Mouse (Mus musculus): ENCODE measurements around the gene Fus. TPM values are rescaled to one million over a fixed set of nuclear protein-coding genes. Genes with fewer than 3 reads are reported as not detected.
A peak's percentile ranks its signal among the peaks of the same experiment; 100 is the strongest.

Gene Fus
- polyA plus RNA-seq, 1 experiment from 2014 or later = 120 TPM

DNA sequence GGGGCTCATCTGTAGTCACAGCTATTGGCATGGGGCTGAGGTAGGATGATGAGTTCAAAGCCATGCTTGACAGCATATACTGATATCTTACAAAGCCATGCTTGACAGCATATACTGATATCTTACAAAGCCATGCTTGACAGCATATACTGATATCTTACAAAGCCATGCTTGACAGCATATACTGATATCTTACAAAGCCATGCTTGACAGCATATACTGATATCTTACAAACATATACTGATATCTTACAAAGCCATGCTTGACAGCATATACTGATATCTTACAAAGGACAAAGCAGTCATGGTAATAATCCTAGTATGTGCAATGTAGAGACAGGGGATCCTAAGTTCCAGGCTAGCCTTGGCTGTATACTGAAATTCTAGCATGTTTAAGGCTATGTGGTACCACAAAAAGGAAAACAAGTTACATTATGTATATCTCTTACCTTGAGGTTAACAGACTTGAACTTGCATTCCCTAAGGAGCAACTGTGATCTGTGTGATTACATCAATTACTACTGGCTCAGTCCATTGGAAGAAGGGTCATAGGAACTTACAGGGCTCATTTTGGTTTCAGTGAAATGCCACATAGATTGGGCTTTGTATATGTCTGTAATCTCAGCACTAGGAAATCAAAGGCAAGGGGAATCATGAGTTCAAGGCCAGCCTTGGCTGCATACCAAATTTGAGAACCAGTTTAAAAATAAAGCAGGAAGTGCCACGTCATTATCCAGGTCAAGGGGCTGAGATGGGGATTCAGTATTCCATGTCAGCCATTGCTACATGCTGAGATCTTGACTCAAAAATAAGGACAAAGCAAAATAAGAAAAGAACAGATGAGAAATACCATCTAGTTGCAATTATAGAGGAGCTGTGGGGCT lies 33.1 kb downstream of the Fus start:
- WGBS = 33% methylated on average over 1 of the region's 1 CpGs
- TF ChIP-seq CTCF (IDR thresholded peaks at IDR 0.05; ENCODE audit: low read depth) = no peak
- H3K4me2 ChIP-seq (replicated peaks; ENCODE audit: low read depth) = no peak overlapping the region
- H3K27ac ChIP-seq (ENCODE audit: low read depth, low read length) = no peak overlapping the region
- H3K9ac ChIP-seq (ENCODE audit: low read depth, low read length) = no peak overlapping the region
- no peak overlapping the region for H3K4me3 ChIP-seq (ENCODE audit: low read depth, low read length)
- H3K36me3 ChIP-seq (ENCODE audit: control insufficient read depth, insufficient read depth) = no peaks in the 10 kb centered on the region
- no peaks in the 10 kb centered on the region for H3K9me3 ChIP-seq (ENCODE audit: control insufficient read depth)
- no peaks in the 10 kb centered on the region for H3K27me3 ChIP-seq (replicated peaks; ENCODE audit: control insufficient read depth, insufficient read depth, low read length)
- ATAC-seq = no peak
- peaks cover 16% of the 10 kb centered on the region for H3K4me1 ChIP-seq (replicated peaks; ENCODE audit: control insufficient read depth, insufficient read depth, low read length)

DNA sequence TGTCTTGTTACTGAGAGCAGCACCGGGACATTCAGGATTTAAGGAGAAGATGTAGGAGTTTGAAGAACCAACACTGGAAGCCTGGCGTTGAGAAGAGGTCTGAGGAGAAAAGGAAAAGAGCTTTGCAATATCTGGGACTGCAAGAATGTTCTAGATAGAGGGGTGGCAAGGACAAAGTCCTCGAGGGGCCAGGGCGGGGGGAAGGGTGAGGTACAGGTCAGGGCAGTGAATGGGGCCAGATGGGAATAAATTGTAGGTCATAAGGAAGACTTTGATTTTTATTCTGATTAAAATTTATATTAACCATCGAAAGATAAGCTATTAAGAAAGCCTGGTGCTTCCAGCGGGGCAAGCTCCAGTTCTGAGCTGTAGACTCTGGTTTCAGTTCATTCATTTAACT lies 35.8 kb downstream of the Fus start:
- H3K4me3 ChIP-seq (ENCODE audit: low read depth, low read length) = no peak overlapping the region
- H3K9ac ChIP-seq (ENCODE audit: low read depth, low read length) = no peak overlapping the region
- WGBS = 43% methylated on average over 6 of the region's 6 CpGs
- no peaks in the 10 kb centered on the region for H3K9me3 ChIP-seq (ENCODE audit: control insufficient read depth)
- H3K4me1 ChIP-seq (replicated peaks; ENCODE audit: control insufficient read depth, insufficient read depth, low read length) = peaks cover 19% of the 10 kb centered on the region
- peak overlapping the region; percentile 59; the same call in 1 of the 2 replicates for H3K4me2 ChIP-seq (replicated peaks; ENCODE audit: low read depth)
- no peak for TF ChIP-seq CTCF (IDR thresholded peaks at IDR 0.05; ENCODE audit: low read depth)
- peak; percentile 67 for ATAC-seq
- peak overlapping the region; percentile 91 for H3K27ac ChIP-seq (ENCODE audit: low read depth, low read length)
- no peaks in the 10 kb centered on the region for H3K27me3 ChIP-seq (replicated peaks; ENCODE audit: control insufficient read depth, insufficient read depth, low read length)
- no peaks in the 10 kb centered on the region for H3K36me3 ChIP-seq (ENCODE audit: control insufficient read depth, insufficient read depth)

DNA sequence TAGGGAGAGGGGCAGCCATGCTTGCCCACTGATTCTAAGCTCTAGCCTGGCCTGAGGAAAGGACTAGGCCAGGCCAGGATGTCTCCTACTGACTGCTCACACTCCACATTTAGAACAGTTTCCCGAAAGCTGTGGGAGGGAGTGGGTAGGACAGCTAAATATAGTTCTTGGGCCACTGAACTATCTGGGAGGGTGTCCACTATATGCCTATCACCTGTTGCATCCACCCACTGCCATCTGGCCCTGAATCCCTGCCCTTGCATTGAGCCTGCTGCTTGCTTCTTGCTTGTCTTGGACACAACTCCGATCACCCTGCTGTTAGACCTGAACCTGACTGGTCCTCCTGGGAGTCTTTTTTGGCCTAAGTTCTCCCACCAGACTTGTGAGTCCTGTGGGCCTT lies 36.4 kb downstream of the Fus start, which contains the start of gene Trim72:
Gene Trim72 (plus strand): TSS at position 262 of the 400 bp plus-strand sequence.
- Histone ChIP-seq H3K4me1 (replicated peaks; ENCODE audit: control insufficient read depth, insufficient read depth, low read length) (peaks cover 19% of the 10 kb centered on the region), H3K4me3 (ENCODE audit: low read depth, low read length) (peak within 1 kb of the TSS; percentile 29), H3K9me3 (ENCODE audit: control insufficient read depth) (no peaks in the 10 kb centered on the region), H3K36me3 (ENCODE audit: control insufficient read depth, insufficient read depth) (no peaks in the 10 kb centered on the region), H3K27ac (ENCODE audit: low read depth, low read length) (peak within 1 kb of the TSS; percentile 91), H3K4me2 (replicated peaks; ENCODE audit: low read depth) (peak within 1 kb of the TSS; percentile 59), H3K27me3 (replicated peaks; ENCODE audit: control insufficient read depth, insufficient read depth, low read length) (no peaks in the 10 kb centered on the region), H3K9ac (ENCODE audit: low read depth, low read length) (peak within 1 kb of the TSS; percentile 47)
- TF ChIP-seq CTCF (IDR thresholded peaks at IDR 0.05; ENCODE audit: low read depth) = no peak
- no peak for ATAC-seq
- 58% methylated on average over 2 of the region's 2 CpGs for WGBS

DNA sequence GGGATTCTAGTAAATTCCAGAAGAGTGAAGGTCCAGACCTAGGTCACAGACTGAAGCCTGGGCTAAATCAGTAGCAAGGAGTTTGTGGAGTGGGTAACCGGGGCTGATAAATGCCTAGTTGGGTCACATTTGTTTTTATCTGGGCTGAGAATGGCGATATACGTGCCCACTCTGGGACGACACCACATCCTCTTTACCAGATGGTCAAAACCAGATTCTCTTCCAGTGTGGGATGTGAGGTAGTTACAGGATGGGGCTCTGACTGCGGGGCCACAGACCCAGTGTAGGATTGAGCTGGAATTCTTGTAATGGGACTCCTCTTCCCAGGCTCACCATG lies 36.9 kb downstream of the Fus start:
- peak overlapping the region; percentile 91 for H3K27ac ChIP-seq (ENCODE audit: low read depth, low read length)
- H3K9ac ChIP-seq (ENCODE audit: low read depth, low read length) = peak overlapping the region; percentile 47
- no peak for TF ChIP-seq CTCF (IDR thresholded peaks at IDR 0.05; ENCODE audit: low read depth)
- 48% methylated on average over 5 of the region's 5 CpGs for WGBS
- H3K36me3 ChIP-seq (ENCODE audit: control insufficient read depth, insufficient read depth) = no peaks in the 10 kb centered on the region
- peak overlapping the region; percentile 29 for H3K4me3 ChIP-seq (ENCODE audit: low read depth, low read length)
- peak overlapping the region; percentile 59 for H3K4me2 ChIP-seq (replicated peaks; ENCODE audit: low read depth)
- no peak; the same call in 1 of the 2 replicates for ATAC-seq
- no peaks in the 10 kb centered on the region for H3K27me3 ChIP-seq (replicated peaks; ENCODE audit: control insufficient read depth, insufficient read depth, low read length)
- H3K4me1 ChIP-seq (replicated peaks; ENCODE audit: control insufficient read depth, insufficient read depth, low read length) = peaks cover 19% of the 10 kb centered on the region
- H3K9me3 ChIP-seq (ENCODE audit: control insufficient read depth) = no peaks in the 10 kb centered on the region

DNA sequence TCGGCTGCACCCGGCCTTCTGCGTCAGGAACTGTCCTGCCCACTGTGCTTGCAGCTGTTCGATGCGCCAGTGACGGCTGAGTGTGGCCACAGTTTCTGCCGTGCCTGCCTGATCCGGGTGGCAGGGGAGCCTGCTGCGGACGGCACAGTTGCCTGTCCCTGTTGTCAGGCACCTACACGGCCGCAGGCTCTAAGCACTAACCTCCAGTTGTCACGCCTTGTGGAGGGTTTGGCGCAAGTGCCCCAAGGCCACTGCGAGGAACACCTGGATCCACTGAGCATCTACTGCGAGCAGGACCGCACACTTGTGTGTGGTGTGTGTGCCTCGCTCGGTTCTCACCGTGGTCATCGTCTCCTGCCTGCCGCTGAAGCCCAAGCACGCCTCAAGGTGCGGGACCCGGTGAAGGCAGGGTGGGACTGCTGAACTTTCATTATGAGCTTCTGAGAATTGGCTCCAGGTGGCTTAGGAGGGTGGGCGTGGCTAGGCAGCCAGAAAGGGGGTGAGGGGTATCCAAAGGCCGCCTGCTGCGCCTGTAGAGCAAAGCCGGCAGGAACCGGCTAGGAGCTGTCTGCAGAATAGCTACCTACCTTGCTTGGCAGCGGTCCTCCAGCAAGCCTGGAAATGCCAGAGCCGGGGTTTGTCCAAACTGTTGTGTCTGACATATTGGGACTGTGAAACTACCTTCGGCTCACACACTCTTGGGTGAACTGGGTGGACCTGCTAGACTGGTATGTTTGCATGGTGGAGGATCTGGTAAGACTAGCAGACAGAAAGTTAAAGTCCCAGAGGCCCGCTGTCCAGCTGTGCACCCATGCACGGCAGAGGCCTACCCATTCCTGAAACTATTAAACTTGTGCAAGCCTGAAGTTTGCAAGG lies 37.5 kb downstream of the Fus start:
- Histone ChIP-seq H3K27ac (ENCODE audit: low read depth, low read length) (peak overlapping the region; percentile 91), H3K9ac (ENCODE audit: low read depth, low read length) (peak overlapping the region; percentile 47), H3K27me3 (replicated peaks; ENCODE audit: control insufficient read depth, insufficient read depth, low read length) (no peaks in the 10 kb centered on the region), H3K36me3 (ENCODE audit: control insufficient read depth, insufficient read depth) (no peaks in the 10 kb centered on the region), H3K4me1 (replicated peaks; ENCODE audit: control insufficient read depth, insufficient read depth, low read length) (peaks cover 19% of the 10 kb centered on the region), H3K4me3 (ENCODE audit: low read depth, low read length) (peak overlapping the region; percentile 29), H3K9me3 (ENCODE audit: control insufficient read depth) (no peaks in the 10 kb centered on the region), H3K4me2 (replicated peaks; ENCODE audit: low read depth) (peak overlapping the region; percentile 59)
- WGBS = 15% methylated on average over 35 of the region's 35 CpGs
- peak; percentile 80 for ATAC-seq
- no peak for TF ChIP-seq CTCF (IDR thresholded peaks at IDR 0.05; ENCODE audit: low read depth)

DNA sequence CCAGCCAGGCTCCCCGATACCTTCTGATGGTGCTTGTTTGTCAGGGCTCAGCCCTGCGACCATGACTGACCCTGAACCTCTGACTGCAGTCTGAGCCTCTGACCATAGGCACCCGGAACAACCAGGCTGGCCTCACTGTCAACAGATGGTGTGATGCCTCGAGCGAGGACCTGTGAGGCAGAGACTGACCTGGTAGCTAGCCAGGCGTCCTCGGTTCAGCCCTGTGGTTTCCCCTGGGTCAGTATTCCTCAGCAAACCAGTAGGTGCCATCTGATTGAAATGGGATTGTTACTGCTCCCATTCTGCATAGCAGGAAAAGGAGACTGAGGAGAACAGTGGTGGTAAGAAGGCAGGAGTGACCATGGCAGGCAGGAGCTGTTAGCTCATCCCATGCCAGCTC lies 38.9 kb downstream of the Fus start:
- no peak overlapping the region for H3K4me3 ChIP-seq (ENCODE audit: low read depth, low read length)
- peak overlapping the region; percentile 91; the same call in 1 of the 2 replicates for H3K27ac ChIP-seq (ENCODE audit: low read depth, low read length)
- no peaks in the 10 kb centered on the region for H3K9me3 ChIP-seq (ENCODE audit: control insufficient read depth)
- no peak overlapping the region for H3K4me2 ChIP-seq (replicated peaks; ENCODE audit: low read depth)
- peaks cover 19% of the 10 kb centered on the region for H3K4me1 ChIP-seq (replicated peaks; ENCODE audit: control insufficient read depth, insufficient read depth, low read length)
- no peaks in the 10 kb centered on the region for H3K36me3 ChIP-seq (ENCODE audit: control insufficient read depth, insufficient read depth)
- TF ChIP-seq CTCF (IDR thresholded peaks at IDR 0.05; ENCODE audit: low read depth) = no peak
- 61% methylated on average over 7 of the region's 7 CpGs for WGBS
- no peaks in the 10 kb centered on the region for H3K27me3 ChIP-seq (replicated peaks; ENCODE audit: control insufficient read depth, insufficient read depth, low read length)
- no peak overlapping the region for H3K9ac ChIP-seq (ENCODE audit: low read depth, low read length)
- no peak for ATAC-seq

Measured in intestine, postnatal 0 days (tissue).